Mouse (Mus musculus) layer of hippocampus, postnatal 10 days (tissue): ENCODE results near the gene Lmo4. TPM values are rescaled to one million over a fixed set of nuclear protein-coding genes. Genes with fewer than 3 reads are reported as not detected.

Experiments used
- DNase-seq, 2 experiments: peaks; one replicate each; pipeline ENCODE4 v3.0.0; 2021; ENCODE audit warnings: low spot score in 2 of 2
- long read RNA-seq: library from polyadenylated mRNA; stranded (forward); transcript quantifications from one replicate; pipeline ENCODE4 v2.0.0, GENCODE M21; 2023
- total RNA-seq, 2 experiments: library from RNA; stranded (reverse); gene quantifications; 2 replicates each; pipeline ENCODE4 v1.2.3; 2021

Lmo4 gene
- 100 to 1,000 TPM; 191 to 204 TPM for total RNA-seq
- long read RNA-seq, transcript Lmo4-203 (5 exons, 1,417 nt), result major isoform, 23 of 67 reads
- long read RNA-seq, transcript Lmo4-201 (5 exons, 1,669 nt), result minor isoform, 13 of 67 reads
- long read RNA-seq, partial matches to known transcripts, result 18 of 67 reads
- long read RNA-seq, other reads (novel, unspliced or antisense), result 11 of 67 reads

DNA sequence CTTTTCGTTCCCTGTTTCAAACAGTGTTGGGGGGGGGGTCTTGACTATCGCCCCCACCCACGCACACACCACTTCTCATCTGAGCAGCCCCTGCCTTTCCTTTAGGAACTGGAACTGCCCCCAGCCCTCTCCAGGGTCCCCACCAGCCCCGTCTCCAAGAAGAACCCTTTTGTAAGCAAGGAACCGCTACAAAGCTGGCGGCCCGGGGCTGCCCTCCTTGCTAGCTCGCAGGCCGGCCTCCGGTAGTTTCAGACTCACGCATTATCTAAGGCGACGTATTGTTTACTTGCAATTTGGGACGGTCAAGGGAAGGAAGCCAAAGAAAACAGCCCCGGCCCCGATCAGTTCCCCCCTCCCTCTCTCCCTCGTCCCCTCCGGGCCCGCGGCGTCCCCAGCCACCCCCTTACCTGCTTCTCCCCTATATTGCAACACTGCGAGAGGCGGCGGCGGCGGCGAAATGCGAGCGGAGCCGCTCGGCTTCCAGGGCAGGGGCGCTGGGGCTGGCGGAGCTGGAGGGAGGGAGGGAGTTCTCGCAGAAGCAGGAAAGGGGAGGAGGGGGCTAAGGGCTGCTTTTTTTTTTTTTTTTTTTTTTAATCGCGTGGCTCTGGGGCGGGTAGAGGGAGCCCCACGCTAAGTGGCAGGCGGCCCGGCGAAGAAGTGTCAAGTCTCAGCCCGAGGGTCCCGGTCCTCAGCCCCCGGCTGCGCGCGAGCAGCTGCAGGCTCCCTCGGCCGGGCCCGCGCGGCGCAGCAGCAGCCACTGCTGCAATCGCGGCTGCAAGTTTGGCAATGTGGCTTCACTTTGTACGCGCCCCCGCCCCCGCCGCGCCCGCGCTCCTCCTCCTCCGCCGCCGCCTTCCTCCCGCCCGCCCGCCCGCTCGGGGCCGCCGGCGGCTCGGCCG is at the start of gene Lmo4:
TSS of gene Lmo4 (minus strand) at position 808 of the 899 bp plus-strand sequence.
- peak; percentile 77 to 87 for DNase-seq

DNA sequence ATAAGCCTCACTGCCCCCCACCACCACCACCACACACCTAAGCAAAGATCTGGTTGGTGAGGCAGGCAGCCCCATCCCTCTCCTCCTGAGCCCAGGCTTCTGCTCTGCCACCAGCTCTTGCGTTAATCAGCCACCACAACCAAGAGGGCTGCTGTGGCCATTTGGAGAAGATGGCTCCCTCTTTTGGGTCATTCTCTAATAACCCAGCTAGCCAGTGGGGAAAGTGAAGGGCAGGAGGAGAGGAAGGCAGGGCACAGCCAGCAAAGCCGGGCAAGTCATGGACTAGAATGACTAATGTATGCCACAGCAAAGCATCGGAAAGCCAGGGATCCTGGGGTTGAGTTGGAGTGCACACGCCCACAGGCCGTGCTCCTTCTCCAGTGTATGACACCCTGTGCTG is 49.3 kb upstream of the Lmo4 start:
- DNase-seq, result no peak

DNA sequence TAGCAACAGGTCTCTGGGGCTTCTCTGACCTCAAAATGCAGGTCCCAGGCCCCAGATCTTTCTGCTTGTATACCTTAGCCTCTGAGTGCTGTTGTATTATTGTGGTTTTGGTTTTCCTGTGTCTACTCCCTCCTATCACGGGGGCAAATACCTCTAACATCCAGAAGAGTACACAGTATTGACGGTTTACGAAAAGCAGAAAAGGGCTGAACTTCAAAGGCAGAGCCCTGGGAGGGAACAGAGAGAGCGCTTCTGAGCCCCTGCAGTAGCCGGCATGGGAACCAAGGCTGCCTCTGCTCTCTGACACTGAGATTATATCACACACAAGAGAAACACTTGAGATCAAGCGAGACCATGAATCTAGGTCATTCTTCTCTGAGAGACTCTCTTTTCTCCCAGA is 48.0 kb upstream of the Lmo4 start:
- no peak for DNase-seq

DNA sequence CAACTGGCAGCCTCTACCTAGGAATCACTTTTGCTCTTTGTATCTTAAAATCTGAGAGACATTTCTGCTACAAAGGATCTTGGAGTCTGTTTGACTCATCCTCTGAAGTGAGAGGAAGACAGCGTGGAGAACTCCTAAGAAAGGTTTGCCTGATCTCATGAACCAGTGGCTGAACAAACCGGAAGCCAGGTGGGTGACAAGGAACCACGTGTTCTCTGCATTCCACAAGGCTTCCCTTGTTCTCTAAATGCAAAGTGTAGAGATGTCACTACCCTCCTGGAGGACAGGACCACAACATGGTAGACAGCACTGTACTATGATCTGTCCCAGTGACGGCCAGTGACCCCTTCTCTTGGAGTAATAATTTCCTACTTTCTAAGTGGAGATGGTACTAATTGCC is 47.1 kb upstream of the Lmo4 start:
- DNase-seq, result no peak

DNA sequence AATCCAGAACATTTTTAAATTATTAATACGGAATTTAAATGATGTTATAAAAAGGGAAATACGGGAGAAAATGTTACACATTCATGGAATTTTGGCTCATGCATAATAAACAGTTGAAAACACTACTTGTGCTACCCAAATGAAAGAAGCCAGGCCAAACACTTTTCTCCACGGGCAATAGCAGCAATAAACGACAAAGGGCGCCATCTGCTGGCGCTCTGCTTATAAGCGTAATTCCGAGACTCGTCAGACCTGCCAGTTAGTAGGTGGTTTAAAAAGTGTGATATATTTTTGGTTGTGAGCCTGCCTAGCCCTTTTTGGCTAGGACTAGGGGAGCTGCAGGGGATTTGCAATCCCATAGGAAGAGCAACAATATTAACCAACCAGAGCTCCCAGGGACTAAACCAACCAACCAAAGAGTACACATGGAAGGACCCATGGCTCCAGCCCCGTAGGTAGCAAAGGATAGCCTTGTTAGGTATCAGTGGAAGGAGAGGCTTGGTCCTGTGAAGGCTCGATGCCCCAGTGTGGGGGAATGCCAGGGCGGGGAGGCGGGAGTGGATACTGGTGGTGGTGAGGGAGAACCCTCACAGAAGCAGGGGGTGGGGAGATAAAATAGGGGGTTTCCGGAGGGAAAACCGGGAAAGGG is 37.1 kb upstream of the Lmo4 start:
- DNase-seq, result peak; percentile 82 to 86

DNA sequence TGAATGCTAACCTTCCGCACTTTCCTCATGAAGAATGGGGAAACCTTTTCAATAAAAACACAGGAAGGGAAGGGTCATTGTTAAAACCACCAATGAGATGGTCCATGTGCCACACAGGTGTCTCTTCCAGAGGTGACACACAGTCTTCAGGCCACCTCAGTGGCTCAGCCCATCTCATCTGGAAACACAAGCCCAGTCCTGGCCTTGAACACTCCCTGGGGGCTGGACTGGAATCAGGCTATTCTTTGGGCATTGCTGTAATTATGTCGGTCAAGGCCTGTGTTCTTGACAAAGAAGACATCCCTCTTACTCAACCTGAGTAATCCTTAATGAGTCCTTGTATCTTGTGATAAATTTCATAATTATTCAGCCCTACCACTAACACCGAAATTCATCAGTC is 36.1 kb upstream of the Lmo4 start:
- no peak for DNase-seq

DNA sequence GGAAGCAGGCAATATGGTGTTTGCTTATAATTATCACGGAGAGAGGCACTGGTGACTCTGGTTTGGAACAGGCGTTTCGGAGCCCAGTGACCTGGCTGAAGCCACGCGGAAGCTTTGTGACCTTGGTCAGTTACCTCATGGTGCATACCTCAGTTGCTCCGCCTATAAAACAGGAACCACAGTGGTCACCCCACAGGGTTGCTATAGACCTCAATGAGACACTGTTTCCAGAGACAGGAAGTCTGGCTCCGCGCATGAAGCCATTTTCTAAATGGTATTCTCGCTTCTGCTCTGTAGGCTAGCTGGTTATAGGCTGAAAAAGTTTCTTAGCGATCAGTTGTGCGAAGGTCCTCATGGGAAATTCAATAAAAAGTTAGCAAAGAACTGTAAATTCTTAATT is 33.5 kb upstream of the Lmo4 start:
- no peak for DNase-seq

DNA sequence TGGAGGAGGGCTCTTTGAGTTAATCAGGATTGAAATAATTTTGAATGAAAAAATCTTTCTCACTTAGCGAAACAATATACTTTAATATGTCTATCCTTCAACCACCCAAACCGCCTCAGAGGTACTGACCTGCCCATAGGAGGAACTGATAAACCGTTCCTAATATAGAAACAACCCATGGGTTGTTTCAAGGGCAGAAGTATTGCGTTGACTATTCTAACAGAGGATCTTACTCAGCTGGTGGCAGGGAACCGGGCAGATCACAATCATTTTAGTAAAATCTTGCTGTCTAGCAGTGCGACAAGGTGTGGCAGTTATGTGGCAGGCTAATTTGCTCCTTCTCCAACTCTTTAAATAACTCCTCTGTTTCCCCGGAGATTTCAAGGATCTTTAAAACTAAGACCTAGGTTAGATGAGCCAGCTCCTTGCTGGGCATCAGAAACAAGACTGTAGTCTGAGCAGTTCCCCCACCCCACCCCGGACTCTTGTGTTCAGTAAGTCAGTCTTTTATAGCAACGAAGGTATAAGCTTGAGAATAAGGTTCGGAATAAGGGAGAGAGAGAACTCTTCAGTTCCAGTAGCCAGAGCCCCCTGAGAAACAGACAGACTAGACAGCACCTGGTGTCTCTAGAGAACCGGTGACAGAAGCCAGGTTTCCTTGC is 27.5 kb upstream of the Lmo4 start:
- DNase-seq, result no peak

DNA sequence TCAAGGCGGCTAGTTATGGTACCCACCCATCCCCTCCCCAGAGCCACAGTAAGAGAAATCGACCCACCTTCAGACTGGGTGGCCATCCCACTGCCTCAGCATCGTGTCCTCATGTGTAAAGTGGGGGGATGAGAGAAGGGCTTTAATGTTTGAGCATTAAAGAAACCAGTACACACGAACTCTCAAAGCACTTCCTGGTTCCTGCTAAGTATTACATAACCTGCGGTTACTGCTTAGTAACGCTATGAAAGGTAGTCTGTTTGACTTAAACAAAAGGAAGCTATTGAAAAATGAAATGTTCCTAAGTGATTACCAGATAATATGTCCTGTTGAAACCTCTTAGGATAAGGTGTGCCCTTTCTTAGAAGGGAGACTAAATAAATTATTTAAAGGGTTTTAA is 26.9 kb upstream of the Lmo4 start:
- no peak for DNase-seq

DNA sequence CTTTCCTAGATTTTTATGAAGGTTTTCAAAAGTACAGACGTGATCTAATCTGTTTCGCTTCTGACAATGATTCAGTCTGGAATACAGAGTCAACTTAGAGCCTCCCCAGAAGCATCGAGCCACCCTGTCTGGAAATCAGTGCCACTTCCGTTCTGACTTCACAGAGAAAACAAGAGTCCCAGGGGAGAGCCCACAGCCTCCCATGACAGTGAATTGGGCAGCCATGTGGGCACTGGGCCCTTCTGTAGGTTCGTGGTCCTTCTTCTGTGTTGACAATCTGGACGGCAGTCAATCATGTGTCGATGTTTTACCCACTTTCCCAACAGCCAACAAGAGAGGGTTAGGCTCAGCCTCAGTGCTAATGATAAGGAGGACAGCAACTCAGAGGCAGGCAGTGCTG is 26.4 kb upstream of the Lmo4 start:
- no peak for DNase-seq

DNA sequence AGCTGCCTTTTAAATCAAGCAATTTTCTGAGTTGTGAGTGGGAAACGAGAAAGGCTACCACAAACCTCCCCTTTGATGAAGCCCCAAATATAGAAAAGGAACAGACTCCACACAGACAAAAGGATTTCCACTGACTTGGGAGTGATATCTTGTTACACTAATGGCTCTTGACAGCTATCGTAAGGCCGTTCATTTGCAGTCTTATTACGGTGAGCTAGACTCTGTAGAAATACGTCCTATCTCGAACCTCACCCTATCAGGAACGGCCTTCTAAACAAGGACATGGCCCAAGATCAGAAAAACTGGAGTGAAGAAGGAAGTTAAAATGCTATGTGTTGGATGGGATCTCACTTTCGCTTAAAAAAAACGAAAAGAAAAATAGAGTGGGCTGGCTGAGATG is 25.0 kb upstream of the Lmo4 start:
- no peak for DNase-seq

DNA sequence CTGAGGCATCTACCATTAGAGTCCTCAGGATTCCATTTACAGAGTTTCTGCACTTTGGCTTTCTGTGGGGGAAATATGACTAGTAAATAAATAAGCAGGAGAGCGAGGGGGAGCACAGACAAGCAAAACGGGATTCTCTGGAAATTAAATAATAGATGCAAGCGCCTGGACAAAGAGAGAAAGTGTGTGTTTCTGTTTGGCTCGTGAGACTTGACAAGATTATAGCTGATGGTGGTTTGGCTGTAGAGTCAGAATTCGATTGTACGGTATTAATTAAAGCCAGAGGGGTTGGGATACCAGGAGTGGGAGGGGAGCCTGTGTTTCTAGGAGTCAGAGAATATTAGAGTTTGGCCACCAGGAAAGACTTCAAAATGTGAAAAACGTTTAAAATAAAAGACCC is 24.3 kb upstream of the Lmo4 start:
- DNase-seq, result no peak

DNA sequence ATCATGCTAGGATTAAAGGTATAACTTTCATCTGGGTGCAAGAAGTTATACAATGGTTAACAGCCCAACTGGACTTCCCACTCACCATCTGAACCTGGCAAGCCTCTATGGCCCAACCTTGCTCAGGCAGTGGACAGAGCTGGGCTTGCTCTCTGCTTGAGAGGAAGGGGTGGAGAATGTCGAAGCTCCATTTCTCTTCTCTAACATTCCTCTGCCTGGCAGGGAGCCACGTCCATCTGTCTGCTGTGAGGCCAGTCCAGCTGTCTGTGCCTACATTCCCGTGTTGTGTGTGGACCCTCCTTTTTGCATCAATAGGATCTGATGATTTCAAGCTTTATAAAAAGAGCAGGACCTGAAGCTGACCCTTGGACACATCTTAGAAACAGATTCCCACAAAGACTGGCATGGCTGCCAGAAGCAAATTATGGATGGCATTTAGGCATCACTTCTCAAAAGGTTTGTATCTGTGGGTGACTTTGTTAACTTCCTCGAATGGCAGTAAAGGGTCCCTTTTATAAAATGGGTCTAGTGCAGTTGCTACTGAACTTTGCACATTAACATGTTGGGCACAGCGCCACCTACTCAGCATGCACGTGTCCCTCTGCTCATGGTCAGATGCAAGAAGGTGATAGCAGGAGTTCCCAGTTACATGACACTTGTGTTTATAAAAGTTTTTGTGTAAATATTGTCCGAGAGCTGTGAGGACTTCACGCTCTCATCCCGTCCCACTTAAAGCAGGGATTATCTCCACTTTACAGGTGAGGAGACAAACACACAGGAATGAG is 20.6 kb upstream of the Lmo4 start:
- no peak for DNase-seq

DNA sequence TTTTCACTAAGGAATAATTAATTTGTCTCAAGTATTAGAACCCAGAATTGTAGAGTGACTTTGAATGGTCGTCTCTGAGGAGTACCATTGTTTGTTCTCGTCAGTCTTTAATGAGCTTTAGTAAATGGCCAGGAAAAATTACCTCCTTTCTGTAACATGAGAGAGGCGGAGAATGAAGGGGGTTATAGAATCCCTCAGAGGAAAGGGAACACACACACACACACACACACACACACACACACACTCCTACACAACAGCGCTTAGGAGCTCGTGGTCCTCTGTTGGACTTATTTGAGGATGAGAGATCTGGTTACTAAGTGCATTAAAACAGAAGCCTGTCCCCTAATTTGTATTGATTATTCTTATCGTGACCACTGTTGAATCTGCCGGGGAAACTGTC is 19.6 kb upstream of the Lmo4 start:
- no peak for DNase-seq

DNA sequence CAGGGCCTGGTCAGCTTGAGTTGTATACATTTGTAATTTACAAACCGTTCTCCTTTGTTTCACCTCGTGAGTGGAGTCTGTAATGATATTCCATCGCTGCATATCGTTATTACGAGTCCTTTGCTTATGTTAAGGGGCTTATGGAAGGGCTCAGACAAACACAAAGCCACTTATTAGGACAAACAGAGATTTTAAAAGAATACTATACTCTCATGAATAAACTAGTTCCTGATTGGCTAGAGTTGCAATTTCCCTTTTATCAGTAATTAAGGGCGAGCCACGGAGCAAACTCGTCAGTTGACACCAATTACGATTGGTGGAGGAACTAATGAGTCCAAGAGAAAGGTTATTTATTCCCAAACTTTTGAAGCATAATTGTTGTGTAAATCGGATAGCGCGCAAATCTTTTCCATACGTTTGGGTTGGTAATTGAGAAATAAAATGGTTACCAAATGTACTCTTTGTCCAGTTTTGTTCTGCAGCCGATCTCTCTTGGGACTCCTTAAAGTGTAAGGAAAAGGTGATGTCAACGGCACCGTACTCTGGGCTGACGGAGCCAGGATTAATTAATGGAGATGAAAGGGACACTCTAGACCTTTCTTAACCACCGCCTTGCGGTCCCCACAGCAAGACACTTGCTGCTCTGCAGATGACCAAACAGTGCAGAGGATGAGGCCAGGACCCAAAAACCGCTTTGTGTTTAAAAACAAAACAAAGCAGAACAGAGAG is 18.5 kb upstream of the Lmo4 start:
- DNase-seq, result no peak

DNA sequence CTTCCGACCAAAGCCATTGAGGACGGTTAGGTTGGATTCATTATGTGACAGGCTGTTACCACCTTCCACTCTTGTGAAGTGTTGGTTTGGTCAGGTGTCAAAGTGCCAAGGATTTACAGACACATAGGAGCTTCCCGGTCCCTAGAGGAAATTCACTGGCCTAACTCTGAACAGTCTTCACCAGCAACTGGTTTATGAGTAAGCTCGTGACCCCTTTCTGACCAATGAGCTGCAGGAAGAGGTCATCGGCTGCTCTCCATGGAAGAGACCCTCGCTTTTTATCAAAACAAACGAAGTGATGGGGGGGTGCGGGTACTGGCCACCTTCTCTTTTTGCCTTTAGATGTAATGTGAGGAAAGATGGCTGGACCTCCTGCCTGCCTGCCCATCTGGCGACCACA is 17.4 kb upstream of the Lmo4 start:
- DNase-seq, result no peak

DNA sequence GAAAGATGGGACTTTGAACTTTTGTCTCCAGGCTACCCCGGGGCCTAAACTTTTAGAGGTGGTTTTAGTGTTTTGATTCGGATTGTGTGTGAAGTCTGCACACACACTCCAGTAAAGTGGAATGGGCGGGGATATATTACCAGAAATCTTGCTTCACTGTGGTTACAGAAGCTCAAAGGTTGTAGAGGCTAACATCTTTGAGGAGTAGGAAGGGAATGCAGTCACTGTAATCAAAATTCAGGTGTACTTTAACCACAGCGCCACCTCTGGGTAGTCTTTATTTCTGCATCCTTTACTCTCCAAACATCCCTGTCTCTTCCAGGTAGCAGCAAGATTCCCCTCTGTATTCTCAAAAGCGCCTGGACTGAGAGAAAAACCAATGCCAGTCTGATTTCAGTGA is 2.5 kb upstream of the Lmo4 start:
- DNase-seq, result peak; percentile 56 to 72

DNA sequence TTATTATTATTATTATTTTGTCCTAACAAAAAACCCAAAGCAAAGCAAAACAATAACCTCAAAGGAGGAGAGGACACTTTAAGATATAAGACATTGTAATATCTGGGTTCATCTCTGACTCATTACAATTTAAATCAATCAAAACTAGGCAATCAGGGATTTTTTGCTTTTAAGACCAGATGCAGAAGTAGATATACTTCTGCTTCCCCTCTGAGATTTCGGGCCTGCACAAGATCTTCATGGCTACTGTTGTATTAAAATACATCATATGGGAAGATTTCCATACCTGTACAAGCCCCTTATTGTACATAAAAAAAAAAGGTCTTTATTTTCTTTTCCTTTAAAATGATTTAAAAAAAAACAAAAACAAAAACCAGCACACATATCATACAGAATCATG is 1.9 kb upstream of the Lmo4 start:
- DNase-seq, result no peak

DNA sequence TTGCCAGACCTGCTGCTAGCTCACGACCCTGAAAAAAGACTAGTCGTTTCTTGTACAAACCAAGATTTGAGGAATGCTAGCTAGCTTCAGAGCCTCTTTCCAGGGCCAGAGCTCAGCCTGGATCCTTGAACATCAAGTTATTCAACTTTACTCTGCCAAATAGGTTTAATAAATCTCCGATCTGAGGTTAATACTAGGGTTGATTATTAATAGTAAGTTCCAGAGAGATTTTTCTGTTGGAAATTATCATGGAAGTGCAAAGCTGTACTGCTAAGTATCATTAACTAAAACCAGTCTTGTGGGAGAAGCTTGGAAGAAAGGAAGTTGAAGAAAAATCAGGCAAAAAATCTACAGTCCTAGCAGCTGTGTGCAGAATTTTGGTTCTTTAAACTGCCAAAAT is 1.2 kb upstream of the Lmo4 start:
- no peak for DNase-seq

DNA sequence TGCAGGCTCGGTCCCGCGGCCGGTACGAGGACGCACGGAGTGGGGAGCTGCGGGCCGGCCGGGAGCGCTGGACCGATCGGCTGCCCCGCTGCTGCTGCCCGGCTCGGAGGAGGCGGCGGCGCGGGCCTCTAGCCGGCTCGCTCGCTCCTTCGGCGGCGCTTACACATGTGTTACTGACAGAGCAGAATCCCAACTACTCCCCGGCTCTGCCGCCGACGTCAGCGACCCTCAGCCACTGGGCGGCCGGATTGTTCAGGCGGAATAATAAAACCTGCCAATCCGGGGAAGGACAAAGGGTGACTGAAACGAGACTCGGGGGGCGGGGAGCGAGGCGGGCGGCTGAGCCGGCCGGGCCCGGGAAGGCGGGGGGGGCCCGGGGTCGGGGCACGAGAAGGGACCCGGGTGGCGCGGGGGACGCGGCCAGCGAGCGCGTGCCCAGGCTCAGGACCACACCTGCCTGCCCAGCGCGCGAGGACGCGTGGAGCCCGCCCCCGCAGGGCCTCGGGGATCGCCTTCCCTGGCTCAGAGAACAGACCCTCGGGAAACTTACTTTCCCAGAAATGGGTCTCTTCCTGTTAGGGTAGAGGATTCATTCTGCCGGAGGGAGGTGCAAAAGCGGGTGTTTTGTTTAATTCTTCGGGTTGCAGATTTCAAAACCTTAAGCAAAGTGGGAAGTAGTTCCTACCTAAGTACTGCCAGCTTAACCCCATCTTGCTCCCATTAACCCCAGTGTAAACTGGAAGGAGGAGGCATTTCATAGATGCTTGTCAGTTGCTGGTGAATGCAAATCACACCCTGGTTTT is 532 bp upstream of the Lmo4 start:
- DNase-seq, result peak; percentile 89 to 93
